Mouse (Mus musculus): ENCODE measurements around the gene Mosmo.
"Not testable (repeated sequence)": the region's sequence is repeated elsewhere in the genome, so short reads cannot be mapped to it uniquely, and the experiment has no call there.

Gene Mosmo

GRCm38 (mm10) chr7:120703888-120704287 lies 26.5 kb downstream of the Mosmo start:
- DNase-seq (ENCODE audit: low read depth, low spot score): no peak

- no peak for DNase-seq (ENCODE audit: low read depth, low spot score)
Measured at GRCm38 (mm10) chr7:120712071-120712470, 34.7 kb downstream of the Mosmo start.

- DNase-seq (ENCODE audit: low read depth, low spot score): no peak
Measured at GRCm38 (mm10) chr7:120713225-120713624, 35.8 kb downstream of the Mosmo start.

GRCm38 (mm10) chr7:120713951-120714350 lies 36.5 kb downstream of the Mosmo start:
- DNase-seq (ENCODE audit: low read depth, low spot score): not testable (repeated sequence)

- no peak for DNase-seq (ENCODE audit: low read depth, low spot score)
Measured at GRCm38 (mm10) chr7:120717261-120717660, 39.8 kb downstream of the Mosmo start.

GRCm38 (mm10) chr7:120721051-120721450 lies 43.6 kb downstream of the Mosmo start:
- DNase-seq (ENCODE audit: low read depth, low spot score): no peak

GRCm38 (mm10) chr7:120721456-120721855 lies 44.0 kb downstream of the Mosmo start:
- no peak for DNase-seq (ENCODE audit: low read depth, low spot score)

GRCm38 (mm10) chr7:120722063-120722462 lies 44.6 kb downstream of the Mosmo start:
- DNase-seq (ENCODE audit: low read depth, low spot score): no peak

GRCm38 (mm10) chr7:120722839-120723278 lies 45.4 kb downstream of the Mosmo start:
- no peak for DNase-seq (ENCODE audit: low read depth, low spot score)

GRCm38 (mm10) chr7:120727581-120727980 lies 50.2 kb downstream of the Mosmo start:
- DNase-seq (ENCODE audit: low read depth, low spot score): peak; percentile 9

- no peak for DNase-seq (ENCODE audit: low read depth, low spot score)
Measured at GRCm38 (mm10) chr7:120729635-120730034, 52.2 kb downstream of the Mosmo start.

GRCm38 (mm10) chr7:120732906-120733305 lies 55.5 kb downstream of the Mosmo start:
- DNase-seq (ENCODE audit: low read depth, low spot score): no peak

- DNase-seq (ENCODE audit: low read depth, low spot score): no peak
Measured at GRCm38 (mm10) chr7:120739018-120739417, 61.6 kb downstream of the Mosmo start, which contains the start of gene Vwa3a. Gene Vwa3a (plus strand): TSS chr7:120739318.

- no peak for DNase-seq (ENCODE audit: low read depth, low spot score)
Measured at GRCm38 (mm10) chr7:120739558-120740101, 62.2 kb downstream of the Mosmo start.

- no peak for DNase-seq (ENCODE audit: low read depth, low spot score)
Measured at GRCm38 (mm10) chr7:120743366-120744351, 66.2 kb downstream of the Mosmo start.

- no peak for DNase-seq (ENCODE audit: low read depth, low spot score)
Measured at GRCm38 (mm10) chr7:120744606-120745005, 67.2 kb downstream of the Mosmo start.

- no peak for DNase-seq (ENCODE audit: low read depth, low spot score)
Measured at GRCm38 (mm10) chr7:120746029-120746428, 68.6 kb downstream of the Mosmo start.

GRCm38 (mm10) chr7:120746821-120747220 lies 69.4 kb downstream of the Mosmo start:
- DNase-seq (ENCODE audit: low read depth, low spot score): no peak

GRCm38 (mm10) chr7:120748478-120748877 lies 71.1 kb downstream of the Mosmo start:
- DNase-seq (ENCODE audit: low read depth, low spot score): no peak

GRCm38 (mm10) chr7:120751330-120751729 lies 73.9 kb downstream of the Mosmo start:
- DNase-seq (ENCODE audit: low read depth, low spot score): no peak

GRCm38 (mm10) chr7:120751906-120752305 lies 74.5 kb downstream of the Mosmo start:
- no peak for DNase-seq (ENCODE audit: low read depth, low spot score)

- DNase-seq (ENCODE audit: low read depth, low spot score): peak; percentile 58
Measured at GRCm38 (mm10) chr7:120754671-120755070, 77.3 kb downstream of the Mosmo start.

GRCm38 (mm10) chr7:120767369-120767768 lies 90.0 kb downstream of the Mosmo start:
- no peak for DNase-seq (ENCODE audit: low read depth, low spot score)

All from retina, adult 2 months (tissue).